In the genomic region with DNA sequence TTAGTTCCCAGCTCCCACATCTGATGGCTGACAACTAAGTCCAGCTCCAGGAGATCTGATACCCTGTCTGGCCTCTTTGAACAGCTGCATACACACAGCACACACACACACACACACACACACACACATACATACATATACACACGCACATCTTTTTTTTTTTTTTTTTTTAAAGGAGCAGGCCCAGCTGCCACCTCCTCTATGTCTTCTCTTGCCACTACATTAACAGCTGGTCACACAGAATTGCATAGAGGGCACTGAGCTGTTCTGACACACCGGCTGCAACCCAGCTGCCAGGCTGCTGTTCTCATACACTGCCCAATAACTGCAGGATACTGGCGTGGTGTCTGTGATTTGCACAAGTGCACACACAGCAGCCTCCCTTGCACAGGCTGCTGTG, we compare ENCODE assay signal across 25 mouse cellular contexts.
"Had no signal": no experiment of that assay in that cellular context is flagged by ENCODE, and none has a peak within 500 bp of the region (broad histone marks: within the 10 kb centered on the region; RNA-seq: fewer than 3 reads in every experiment).

No protein-coding gene starts in this region.

- H3K4me3 ChIP-seq: heart, adult 2 months; heart, embryonic 13.5 days; heart, embryonic 15.5 days; hindbrain, embryonic 13.5 days; hindbrain, embryonic 15.5 days; intestine, embryonic 15.5 days; layer of hippocampus, adult 2 months; limb, embryonic 13.5 days; limb, embryonic 15.5 days; liver, embryonic 12.5 days had no signal

- H3K36me3 ChIP-seq: heart, embryonic 13.5 days; heart, embryonic 15.5 days; hindbrain, embryonic 13.5 days; hindbrain, embryonic 15.5 days; intestine, embryonic 15.5 days; limb, embryonic 13.5 days; limb, embryonic 15.5 days; liver, embryonic 12.5 days had no signal

- H3K27ac ChIP-seq: heart, adult 2 months; heart, embryonic 13.5 days; heart, embryonic 15.5 days; hindbrain, embryonic 13.5 days; hindbrain, embryonic 15.5 days; hindbrain, postnatal 0 days; intestine, embryonic 15.5 days; layer of hippocampus, adult 2 months; limb, embryonic 13.5 days; limb, embryonic 15.5 days; liver, embryonic 12.5 days; liver, embryonic 14.5 days had no signal

- H3K27me3 ChIP-seq: heart, embryonic 13.5 days; heart, embryonic 15.5 days; intestine, embryonic 15.5 days; limb, embryonic 13.5 days; limb, embryonic 15.5 days; liver, embryonic 12.5 days had no signal

- H3K4me2 ChIP-seq: heart, embryonic 11.5 days; heart, embryonic 13.5 days; heart, embryonic 15.5 days; hindbrain, embryonic 13.5 days; hindbrain, embryonic 15.5 days; intestine, embryonic 15.5 days; limb, embryonic 13.5 days; limb, embryonic 15.5 days; liver, embryonic 12.5 days had no signal

- DNase-seq: gastrocnemius, postnatal 14 days; gastrocnemius, postnatal 36 days; heart, adult 11 months; heart, adult 2 months; heart, postnatal 14 days; heart, postnatal 36 days; kidney, adult 18-20 months; kidney, adult 8-10 months; kidney, postnatal 10 days; kidney, postnatal 25 days; kidney, postnatal 4 days; layer of hippocampus, postnatal 36 days; left cerebral cortex, postnatal 4 days had no signal

- H3K9me3 ChIP-seq: heart, embryonic 13.5 days; heart, embryonic 15.5 days; hindbrain, embryonic 13.5 days; hindbrain, embryonic 15.5 days; intestine, embryonic 15.5 days; limb, embryonic 13.5 days; limb, embryonic 15.5 days; liver, embryonic 12.5 days had no signal

- H3K9ac ChIP-seq: heart, embryonic 13.5 days; heart, embryonic 15.5 days; hindbrain, embryonic 13.5 days; hindbrain, embryonic 15.5 days; intestine, embryonic 15.5 days; limb, embryonic 13.5 days; limb, embryonic 15.5 days; liver, embryonic 12.5 days; liver, embryonic 14.5 days had no signal
